ENCODE assay signal across 19 mouse cellular contexts in the genomic region with DNA sequence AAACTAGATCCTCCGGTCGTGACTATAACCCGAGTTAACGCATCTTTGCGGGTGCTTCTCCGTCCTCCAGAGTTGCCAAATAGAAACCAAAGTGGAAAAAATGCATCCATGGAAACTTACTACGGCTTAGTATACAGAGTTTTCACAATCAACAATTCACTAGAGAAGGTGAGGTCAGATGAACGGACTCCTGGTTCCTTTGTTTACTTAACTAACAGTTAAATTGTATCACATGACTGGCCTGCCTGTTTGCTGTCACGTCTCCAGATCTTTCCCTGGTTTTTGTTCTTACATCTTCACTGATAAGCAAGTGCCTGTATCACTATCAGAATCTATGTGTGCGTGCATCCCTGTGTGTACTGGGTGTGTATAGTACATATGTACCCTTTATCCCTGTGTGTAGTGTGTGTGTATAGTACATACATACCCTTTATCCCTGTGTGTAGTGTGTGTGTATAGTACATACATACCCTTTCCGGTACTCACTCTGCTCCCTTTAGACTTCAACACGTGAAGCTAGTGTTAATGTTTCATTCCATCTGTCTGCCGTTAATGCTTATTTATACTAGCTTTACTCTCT. TPM values are rescaled to one million over a fixed set of nuclear protein-coding genes. Genes with fewer than 3 reads are reported as not detected.
"Had no signal": no experiment of that assay in that cellular context is flagged by ENCODE, and none has a peak within 500 bp of the region (broad histone marks: within the 10 kb centered on the region; RNA-seq: fewer than 3 reads in every experiment).

No protein-coding gene starts in this region.

- H3K27me3 ChIP-seq: kidney, embryonic 15.5 days; limb, embryonic 13.5 days; midbrain, embryonic 13.5 days; neural tube, embryonic 15.5 days had no signal

- DNase-seq: kidney, adult 18-20 months; kidney, postnatal 14 days; layer of hippocampus, adult 9-11 months; layer of hippocampus, postnatal 36 days; lung, postnatal 10 days; thymus, postnatal 36 days had no signal

- H3K27ac ChIP-seq: hindbrain, embryonic 14.5 days; kidney, embryonic 15.5 days; limb, embryonic 13.5 days; liver, embryonic 14.5 days; midbrain, embryonic 13.5 days; neural tube, embryonic 15.5 days had no signal

- H3K4me2 ChIP-seq: hindbrain, embryonic 14.5 days; kidney, embryonic 15.5 days; limb, embryonic 13.5 days; midbrain, embryonic 13.5 days; neural tube, embryonic 15.5 days had no signal

- H3K36me3 ChIP-seq: kidney, embryonic 15.5 days; limb, embryonic 13.5 days; midbrain, embryonic 13.5 days; neural tube, embryonic 15.5 days had no signal

- H3K4me3 ChIP-seq: kidney, embryonic 15.5 days; limb, embryonic 13.5 days; midbrain, embryonic 13.5 days; myocyte; neural tube, embryonic 15.5 days had no signal

- H3K9ac ChIP-seq: hindbrain, embryonic 14.5 days; kidney, embryonic 15.5 days; limb, embryonic 13.5 days; liver, embryonic 14.5 days; midbrain, embryonic 13.5 days; neural tube, embryonic 15.5 days had no signal

- H3K9me3 ChIP-seq: kidney, embryonic 15.5 days; limb, embryonic 13.5 days; midbrain, embryonic 13.5 days; neural tube, embryonic 15.5 days had no signal

- H3K4me1 ChIP-seq: kidney, embryonic 15.5 days; limb, embryonic 13.5 days; midbrain, embryonic 13.5 days; neural tube, embryonic 15.5 days had no signal

- ATAC-seq: midbrain, embryonic 13.5 days had no signal

RNA-seq across cellular contexts. Expression of a gene that starts 9.9 kb away (rescaled TPM):
- total RNA-seq: layer of hippocampus, adult 18-20 months; layer of hippocampus, postnatal 36 days; left cerebral cortex, adult 8-10 months; left cerebral cortex, postnatal 25 days; midbrain, postnatal 0 days had no signal
- polyA plus RNA-seq: hindbrain, embryonic 14.5 days; kidney, embryonic 15.5 days; limb, embryonic 13.5 days; midbrain, embryonic 13.5 days; midbrain, postnatal 0 days; myocyte; neural tube, embryonic 11.5 days; neural tube, embryonic 15.5 days; stomach, embryonic 14.5 days had no signal
